Mouse (Mus musculus): ENCODE measurements around the gene Sval3. TPM values are rescaled to one million over a fixed set of nuclear protein-coding genes. Genes with fewer than 3 reads are reported as not detected.

Gene Sval3
- polyA plus RNA-seq (2014; fragmentation: Nextera tagmentation; extraction: Ambion mirVana) = not detected in 2 replicates

- no peaks in the 10 kb centered on the region for H3K9me3 ChIP-seq (ENCODE audit: control insufficient read depth, low read length)
- no peak within 1 kb of the TSS for H3K27ac ChIP-seq (replicated peaks; ENCODE audit: low read depth, low read length)
- WGBS = 67% methylated on average over 1 of the region's 1 CpGs
- DNase-seq (ENCODE audit: low spot score) (no peak), ATAC-seq (ENCODE audit: low read depth) (no peak)
- H3K9ac ChIP-seq (ENCODE audit: low read depth, low read length) = no peak within 1 kb of the TSS
- H3K27me3 ChIP-seq (replicated peaks; ENCODE audit: control insufficient read depth, insufficient read depth, low read length) = no peaks in the 10 kb centered on the region
- no peak within 1 kb of the TSS for H3K4me3 ChIP-seq (ENCODE audit: low read depth, low read length)
- no peak within 1 kb of the TSS for H3K4me2 ChIP-seq (ENCODE audit: low read depth, low read length)
- H3K4me1 ChIP-seq (ENCODE audit: control insufficient read depth, insufficient read depth, low read length) = no peaks in the 10 kb centered on the region
- no peaks in the 10 kb centered on the region for H3K36me3 ChIP-seq (ENCODE audit: control insufficient read depth, insufficient read depth, low read length)
Observed at GRCm38 (mm10) chr6:41967840-41968239, at the start of gene Sval3. TSS of gene Sval3 (plus strand) at chr6:41968140.

DNA sequence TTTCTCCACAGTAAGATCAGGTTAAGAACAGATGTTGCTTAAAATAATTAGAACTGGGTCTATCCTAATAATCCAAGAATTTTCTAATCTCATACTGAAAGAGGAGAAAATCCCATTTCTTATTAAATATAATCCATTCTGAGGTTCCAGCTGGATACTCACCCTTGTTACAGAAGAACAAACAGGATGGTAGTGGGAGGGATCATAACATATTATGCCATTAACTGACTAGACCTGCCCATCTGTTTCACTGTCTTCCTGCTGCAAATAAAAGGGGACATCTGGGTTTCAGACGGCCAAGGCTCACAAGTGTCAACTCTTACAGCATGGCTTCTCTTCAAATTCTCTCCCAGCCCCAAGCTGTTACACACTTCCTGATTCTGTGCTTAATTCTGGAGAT is 16.6 kb upstream of the Sval3 start, which contains the start of gene Sval1:
Gene Sval1 (plus strand): TSS at position 301 of the 400 bp plus-strand sequence.
- 58% methylated on average over 1 of the region's 1 CpGs for WGBS
- H3K4me2 ChIP-seq (ENCODE audit: low read depth, low read length) = no peak within 1 kb of the TSS
- no peak within 1 kb of the TSS for H3K4me3 ChIP-seq (ENCODE audit: low read depth, low read length)
- no peaks in the 10 kb centered on the region for H3K36me3 ChIP-seq (ENCODE audit: control insufficient read depth, insufficient read depth, low read length)
- no peak within 1 kb of the TSS for H3K27ac ChIP-seq (replicated peaks; ENCODE audit: low read depth, low read length)
- H3K9me3 ChIP-seq (ENCODE audit: control insufficient read depth, low read length) = no peaks in the 10 kb centered on the region
- no peaks in the 10 kb centered on the region for H3K27me3 ChIP-seq (replicated peaks; ENCODE audit: control insufficient read depth, insufficient read depth, low read length)
- H3K4me1 ChIP-seq (ENCODE audit: control insufficient read depth, insufficient read depth, low read length) = no peaks in the 10 kb centered on the region
- ATAC-seq (ENCODE audit: low read depth) = no peak
- H3K9ac ChIP-seq (ENCODE audit: low read depth, low read length) = no peak within 1 kb of the TSS
- no peak for DNase-seq (ENCODE audit: low spot score)

Other genes with a start within 250 kb of the Sval3 start
- 0.06 TPM in 1 of 2 replicates, not detected in the other for gene Olfr459, start 193.0 kb upstream of the Sval3 start, polyA plus RNA-seq (2014; fragmentation: Nextera tagmentation; extraction: Ambion mirVana)
- not detected in 2 replicates for gene Pip, start 120.6 kb upstream of the Sval3 start, polyA plus RNA-seq (2014; fragmentation: Nextera tagmentation; extraction: Ambion mirVana)
- not detected in 2 replicates for gene Sval2, start 115.2 kb upstream of the Sval3 start, polyA plus RNA-seq (2014; fragmentation: Nextera tagmentation; extraction: Ambion mirVana)
- not detected in 2 replicates for gene Sval1, start 16.5 kb upstream of the Sval3 start, polyA plus RNA-seq (2014; fragmentation: Nextera tagmentation; extraction: Ambion mirVana)
- not detected in 2 replicates for gene Sva, start 70.3 kb downstream of the Sval3 start, polyA plus RNA-seq (2014; fragmentation: Nextera tagmentation; extraction: Ambion mirVana)
- gene Tas2r139, start 172.8 kb downstream of the Sval3 start, polyA plus RNA-seq (2014; fragmentation: Nextera tagmentation; extraction: Ambion mirVana) = not detected in 2 replicates
- gene Tas2r144, start 247.2 kb downstream of the Sval3 start, polyA plus RNA-seq (2014; fragmentation: Nextera tagmentation; extraction: Ambion mirVana) = not detected in 2 replicates

Measured in embryonic facial prominence, embryonic 14.5 days (tissue).